Mouse (Mus musculus): Measurements from ENCODE around the gene Csrp3.
A peak's percentile ranks its signal among the peaks of the same experiment; 100 is the strongest.

Gene Csrp3

DNA sequence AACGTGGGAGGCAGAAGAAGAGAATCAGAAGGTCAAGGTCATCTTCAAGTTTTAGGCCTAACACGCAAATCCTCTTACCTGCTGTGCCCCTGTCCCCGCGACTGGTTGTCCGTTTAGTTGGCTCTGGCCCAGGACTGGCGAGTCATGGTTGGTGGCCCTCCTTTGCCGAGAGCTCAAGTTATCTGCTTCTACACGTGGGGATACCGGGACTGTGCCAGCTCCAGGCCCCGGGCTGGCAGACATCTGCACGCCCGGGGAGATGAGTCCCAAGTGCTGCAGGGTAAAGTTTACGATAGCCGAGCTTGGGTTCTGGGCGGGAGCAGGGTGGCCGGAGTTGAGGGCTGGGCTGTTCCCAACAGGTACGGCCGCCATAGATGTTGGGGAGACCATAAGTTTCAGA lies 19.7 kb upstream of the Csrp3 start:
- no peak for DNase-seq (ENCODE audit: low read depth, low spot score)

- DNase-seq (ENCODE audit: low read depth, low spot score), result no peak
Observed at GRCm38 (mm10) chr7:48864671-48865458, 17.0 kb upstream of the Csrp3 start.

GRCm38 (mm10) chr7:48864199-48864598 lies 16.4 kb upstream of the Csrp3 start:
- DNase-seq (ENCODE audit: low read depth, low spot score), result no peak

- DNase-seq (ENCODE audit: low read depth, low spot score), result no peak
Observed at GRCm38 (mm10) chr7:48861796-48862195, 14.0 kb upstream of the Csrp3 start.

DNA sequence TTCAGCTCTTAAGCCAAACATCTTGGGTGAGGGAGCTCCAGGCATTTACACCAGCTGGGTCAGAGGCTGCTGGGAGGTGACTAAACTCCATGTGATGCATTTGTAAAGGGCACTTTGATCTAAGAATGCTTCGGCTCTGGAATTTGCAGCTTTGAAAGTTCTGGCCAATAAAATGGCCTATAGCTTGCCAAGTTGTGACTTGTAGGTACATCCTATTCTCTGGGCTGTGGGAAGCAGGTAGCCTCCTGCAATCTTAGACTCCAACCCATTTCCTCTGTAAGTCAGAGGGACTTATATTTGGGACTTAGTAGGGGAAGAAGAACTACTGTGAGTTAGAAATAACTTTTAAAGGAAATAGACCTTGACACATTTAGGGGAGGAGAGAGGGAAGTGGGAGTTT lies 13.1 kb upstream of the Csrp3 start:
- DNase-seq (ENCODE audit: low read depth, low spot score), result no peak

DNA sequence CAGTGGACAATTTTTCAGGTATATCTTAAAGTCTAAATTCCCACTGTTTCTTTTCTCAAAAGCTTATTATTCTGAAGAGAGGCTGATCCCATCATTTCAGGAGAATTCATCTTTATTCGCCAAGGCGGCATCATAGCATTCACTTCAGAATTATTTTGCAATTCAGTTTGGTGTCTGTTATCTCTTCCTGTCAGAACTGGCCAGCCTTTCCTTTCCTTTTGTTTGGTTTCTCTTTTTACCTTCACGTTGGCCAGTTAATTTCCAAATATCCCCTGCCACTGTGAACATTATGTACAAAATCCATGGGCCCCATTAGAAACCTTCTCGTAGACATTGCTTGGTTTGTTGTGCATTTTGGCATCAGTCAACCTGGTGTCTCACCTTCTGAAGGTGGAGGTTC lies 11.5 kb upstream of the Csrp3 start:
- DNase-seq (ENCODE audit: low read depth, low spot score), result no peak

DNA sequence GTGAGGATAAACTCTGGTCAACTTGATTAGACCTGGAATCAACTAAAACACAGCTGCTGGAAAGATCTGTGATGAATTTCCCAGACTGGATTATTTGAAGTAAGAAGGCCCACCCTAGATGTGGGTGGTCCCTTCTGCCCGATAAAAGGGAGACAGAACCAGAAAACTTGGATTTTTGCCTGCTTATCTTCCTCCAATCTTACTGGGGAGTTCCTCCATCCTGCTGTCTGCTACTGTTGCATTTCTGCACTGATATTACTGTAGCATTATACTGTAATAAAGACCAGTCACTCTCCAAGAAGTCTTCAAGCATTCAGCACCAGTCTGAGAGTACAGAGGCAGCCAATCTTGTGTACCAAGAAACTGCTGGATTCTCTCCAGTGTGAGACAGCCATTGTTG lies 10.4 kb upstream of the Csrp3 start:
- no peak for DNase-seq (ENCODE audit: low read depth, low spot score)

GRCm38 (mm10) chr7:48855461-48855860 lies 7.6 kb upstream of the Csrp3 start:
- no peak for DNase-seq (ENCODE audit: low read depth, low spot score)

DNA sequence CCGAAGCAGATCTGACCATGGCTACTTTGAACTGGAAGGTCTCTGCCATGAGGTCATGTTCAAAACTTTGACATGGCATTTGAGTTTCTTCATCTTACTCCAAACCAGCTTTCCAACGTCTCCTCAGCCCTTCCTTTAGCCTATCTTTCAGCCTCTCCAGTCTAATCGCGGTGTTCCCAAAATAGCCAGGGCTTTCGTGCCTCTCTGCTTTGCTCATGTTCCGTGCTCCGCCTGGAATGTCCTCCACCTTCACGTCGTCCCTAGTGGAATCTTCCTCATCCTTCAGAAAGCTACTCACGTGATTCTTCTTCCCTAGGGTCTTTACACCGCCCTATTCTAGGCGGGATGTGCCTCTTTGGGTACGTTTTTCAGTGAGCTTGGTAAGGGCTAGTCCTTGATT lies 5.7 kb upstream of the Csrp3 start:
- DNase-seq (ENCODE audit: low read depth, low spot score), result no peak

- no peak for DNase-seq (ENCODE audit: low read depth, low spot score)
Observed at GRCm38 (mm10) chr7:48851529-48852104, 3.8 kb upstream of the Csrp3 start.

DNA sequence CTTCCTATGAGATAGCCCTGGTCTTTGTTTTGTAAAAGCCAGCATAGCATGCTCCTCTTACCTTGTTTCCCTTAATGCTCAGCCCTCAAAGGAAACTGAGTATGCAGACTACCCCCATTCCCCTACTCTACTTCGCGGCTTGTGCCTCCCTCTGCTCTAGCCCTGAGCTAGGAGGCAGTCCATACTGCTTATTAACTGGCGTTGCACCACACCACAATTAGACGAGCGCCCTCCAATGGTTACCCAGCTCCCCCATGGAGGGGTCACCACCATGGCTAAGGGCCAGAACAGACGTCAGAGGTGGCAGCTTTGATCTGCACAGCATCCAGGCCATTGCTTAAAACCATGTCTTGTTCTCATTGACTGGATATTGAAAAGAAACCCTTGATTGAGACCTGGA lies 1.1 kb downstream of the Csrp3 start:
- DNase-seq (ENCODE audit: low read depth, low spot score), result no peak

GRCm38 (mm10) chr7:48845213-48845973 lies 2.4 kb downstream of the Csrp3 start:
- DNase-seq (ENCODE audit: low read depth, low spot score), result peak; percentile 27

DNA sequence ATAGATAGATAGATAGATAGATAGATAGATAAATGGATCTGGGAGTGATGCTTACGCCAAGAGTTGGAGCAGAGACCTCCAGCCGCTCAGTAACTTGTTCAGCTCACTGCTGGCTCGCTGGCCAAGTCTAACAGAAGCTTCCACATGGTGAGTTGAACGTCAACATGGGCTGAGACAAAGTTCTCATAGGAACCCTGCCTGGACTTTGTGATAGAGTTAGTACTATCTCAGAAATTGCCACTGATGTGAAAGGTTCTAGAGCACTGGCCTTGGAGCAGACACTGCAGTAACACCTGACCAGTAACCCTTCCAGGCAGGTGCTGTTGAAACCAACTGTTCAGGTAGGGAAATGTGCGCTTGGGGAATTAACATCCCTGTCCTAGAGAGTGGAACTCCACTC lies 4.3 kb downstream of the Csrp3 start:
- no peak for DNase-seq (ENCODE audit: low read depth, low spot score)

DNA sequence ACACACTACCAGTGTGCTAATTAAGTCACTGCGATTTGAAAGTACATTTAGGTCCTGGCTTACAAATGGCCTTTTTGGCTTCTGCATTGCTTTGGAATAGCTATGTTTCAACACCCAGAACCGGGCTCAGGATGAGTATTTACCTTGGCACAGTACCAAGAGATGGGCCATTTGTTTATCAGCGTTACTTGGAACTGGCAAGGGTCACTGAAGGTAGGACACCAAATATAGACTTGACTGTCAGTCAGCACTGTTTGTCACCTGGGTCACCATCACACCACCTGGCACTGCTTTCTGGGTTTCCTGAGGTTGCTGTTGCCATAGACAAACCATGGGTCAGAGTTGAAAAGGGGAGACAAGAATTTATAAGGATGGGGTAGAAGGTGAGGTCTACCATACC lies 5.5 kb downstream of the Csrp3 start:
- DNase-seq (ENCODE audit: low read depth, low spot score), result no peak

DNA sequence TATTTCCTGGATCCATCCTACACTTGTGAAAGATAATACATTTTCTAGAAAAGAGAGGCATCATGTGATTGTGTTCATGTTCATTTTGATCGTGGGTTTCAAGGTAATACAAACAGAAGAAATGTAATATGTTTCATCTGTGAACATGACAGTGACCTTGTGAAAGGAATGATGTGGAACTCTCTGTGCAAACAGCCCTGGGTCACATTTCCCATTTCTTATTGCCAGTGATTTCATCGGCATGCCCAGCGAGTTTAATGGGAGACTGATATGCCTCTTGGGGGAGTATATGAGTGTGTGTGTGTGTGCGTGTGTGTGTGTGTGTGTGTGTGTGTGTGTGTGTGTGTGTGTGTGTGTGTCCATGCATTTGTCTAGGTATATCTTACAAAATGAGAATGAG lies 6.3 kb downstream of the Csrp3 start:
- no peak for DNase-seq (ENCODE audit: low read depth, low spot score)

GRCm38 (mm10) chr7:48840545-48840944 lies 7.3 kb downstream of the Csrp3 start:
- DNase-seq (ENCODE audit: low read depth, low spot score), result no peak

DNA sequence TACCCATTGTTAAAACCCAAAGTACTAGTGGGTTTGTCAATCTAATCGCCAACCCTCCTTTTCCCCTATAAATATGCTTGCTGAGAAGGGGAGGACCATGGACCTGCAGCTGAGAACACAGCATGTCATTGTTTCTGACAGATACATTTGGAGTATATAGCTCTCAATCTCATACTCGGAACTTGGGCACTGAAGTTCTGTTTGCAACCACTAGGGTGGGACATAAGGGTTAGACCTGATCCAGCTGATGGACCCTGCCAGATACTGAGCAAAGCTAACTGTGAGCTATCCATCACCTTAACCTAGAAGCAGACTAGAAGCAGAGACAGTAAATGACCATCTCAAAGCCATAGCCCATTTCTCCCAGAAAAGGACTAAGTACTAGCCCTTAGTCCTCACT lies 9.4 kb downstream of the Csrp3 start:
- DNase-seq (ENCODE audit: low read depth, low spot score), result no peak

GRCm38 (mm10) chr7:48836949-48837348 lies 10.9 kb downstream of the Csrp3 start:
- no peak for DNase-seq (ENCODE audit: low read depth, low spot score)

GRCm38 (mm10) chr7:48834989-48835626 lies 12.7 kb downstream of the Csrp3 start:
- DNase-seq (ENCODE audit: low read depth, low spot score), result no peak

GRCm38 (mm10) chr7:48834371-48834970 lies 13.4 kb downstream of the Csrp3 start:
- DNase-seq (ENCODE audit: low read depth, low spot score), result no peak

- no peak for DNase-seq (ENCODE audit: low read depth, low spot score)
Observed at GRCm38 (mm10) chr7:48832735-48833134, 15.1 kb downstream of the Csrp3 start.

- no peak for DNase-seq (ENCODE audit: low read depth, low spot score)
Observed at GRCm38 (mm10) chr7:48830395-48830794, 17.4 kb downstream of the Csrp3 start.

Measured in embryo, embryonic 11.5 days (tissue).